Mouse (Mus musculus): ENCODE data around the gene Myo1d. TPM values are rescaled to one million over a fixed set of nuclear protein-coding genes. Genes with fewer than 3 reads are reported as not detected.
A peak's percentile ranks its signal among the peaks of the same experiment; 100 is the strongest.

Gene Myo1d
- total RNA-seq, 2 experiments from 2014 or later, result 69.2 to 74.5 TPM

- ATAC-seq (replicated peaks; ENCODE audit: low FRiP score, poor library complexity, severe bottlenecking), result no peak
Measured at GRCm38 (mm10) chr11:80743823-80744410, 35.9 kb downstream of the Myo1d start.

DNA sequence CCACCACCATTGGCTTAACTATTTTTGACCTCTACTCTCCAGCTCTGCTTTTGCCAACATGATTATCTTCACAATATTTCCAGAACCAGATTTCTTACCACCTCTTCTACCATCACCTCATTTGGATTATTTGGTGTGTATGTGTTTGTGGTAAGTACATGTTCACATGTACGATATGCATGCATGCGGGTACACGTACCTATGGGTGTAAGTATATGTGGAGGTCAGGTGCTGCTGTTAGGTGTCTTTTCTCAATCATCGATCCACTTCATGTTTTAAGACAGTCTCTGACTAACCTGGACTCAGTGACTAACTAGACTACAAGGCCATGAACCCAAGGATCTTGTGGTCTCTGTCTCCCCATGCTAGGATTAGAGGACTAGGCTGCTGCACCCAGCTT, 37.4 kb downstream of the Myo1d start:
- ATAC-seq (replicated peaks; ENCODE audit: low FRiP score, poor library complexity, severe bottlenecking), result peak; percentile 62; the same call in 1 of the 2 replicates

DNA sequence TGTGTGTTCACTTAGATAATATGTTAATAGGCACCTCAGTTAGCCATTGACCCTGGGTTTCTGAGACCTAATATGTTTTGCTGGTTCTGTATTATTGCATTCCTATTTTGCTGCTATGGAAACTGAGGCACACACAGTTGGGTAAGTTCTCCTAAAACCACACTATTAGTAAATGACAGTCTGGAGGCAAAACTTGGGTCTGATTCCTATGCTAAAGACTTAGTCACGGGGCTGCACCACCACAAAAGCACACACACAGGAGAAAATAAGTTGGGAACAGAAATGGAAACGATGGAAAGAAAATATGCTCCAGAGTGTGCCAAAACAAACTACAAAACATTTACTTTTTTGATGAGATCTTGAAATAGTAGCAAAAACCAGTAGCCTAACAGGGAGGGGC, 45.1 kb downstream of the Myo1d start:
- ATAC-seq (replicated peaks; ENCODE audit: low FRiP score, poor library complexity, severe bottlenecking), result 0 out of 2 replicates have a peak, but pooled peaks have one; percentile 40

DNA sequence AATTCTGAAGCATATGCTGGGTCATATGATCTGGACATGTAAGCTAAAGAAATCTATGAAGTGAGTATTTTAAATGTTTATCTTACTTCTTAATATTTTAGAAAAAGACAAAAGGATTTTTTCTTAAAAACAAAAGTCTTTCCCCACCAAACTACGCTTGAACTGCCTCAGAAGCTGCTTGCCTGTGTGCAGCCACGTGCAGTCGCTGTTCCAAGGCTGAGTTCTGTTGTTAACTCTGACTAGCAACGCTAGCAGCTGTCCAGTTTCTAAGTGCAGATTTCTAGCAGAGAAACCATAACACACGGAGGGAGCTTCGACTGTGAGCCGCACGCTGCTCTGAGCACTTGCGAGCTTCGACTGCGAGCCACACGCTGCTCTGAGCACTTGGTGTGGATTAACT, 55.1 kb downstream of the Myo1d start:
- ATAC-seq (replicated peaks; ENCODE audit: low FRiP score, poor library complexity, severe bottlenecking), result no peak

- ATAC-seq (replicated peaks; ENCODE audit: low FRiP score, poor library complexity, severe bottlenecking), result no peak
Measured at GRCm38 (mm10) chr11:80723406-80724047, 56.3 kb downstream of the Myo1d start.

DNA sequence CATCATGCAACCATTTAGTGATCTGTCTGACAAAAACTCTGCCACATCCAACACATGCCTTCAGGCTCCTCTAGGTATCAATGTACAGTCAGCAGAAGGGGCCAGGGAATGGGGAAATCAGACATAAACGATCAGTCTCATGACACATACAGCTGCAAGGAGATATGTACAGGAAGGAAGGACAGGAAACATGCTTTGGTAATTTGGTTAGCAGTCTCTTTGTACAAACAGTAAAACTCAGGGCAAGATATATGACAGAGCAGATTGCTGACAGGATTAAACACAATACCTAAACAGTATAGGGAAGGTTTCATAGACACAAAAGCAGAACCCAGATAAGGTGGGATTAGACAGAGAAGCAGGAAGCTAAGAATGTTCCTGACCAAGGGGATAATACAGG, 60.8 kb downstream of the Myo1d start:
- no peak for ATAC-seq (replicated peaks; ENCODE audit: low FRiP score, poor library complexity, severe bottlenecking)

DNA sequence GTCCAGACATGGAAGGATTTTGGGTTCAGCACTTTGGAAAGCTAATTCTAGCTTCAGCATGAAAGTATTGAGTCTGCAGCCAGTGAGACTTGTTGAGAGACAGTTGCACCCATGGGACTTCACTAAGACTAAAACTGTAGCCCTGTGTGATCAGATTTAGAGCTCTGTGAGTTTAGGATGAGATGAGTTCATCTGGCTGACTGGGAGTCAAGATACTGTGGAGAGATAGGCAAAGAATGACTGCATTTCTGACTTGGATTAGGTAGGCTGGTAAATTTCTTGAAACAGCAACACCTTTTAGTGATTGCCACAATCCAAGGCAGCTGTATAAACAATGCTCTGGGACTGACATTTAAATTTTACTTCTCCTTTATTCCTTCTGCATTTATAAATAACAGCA, 61.8 kb downstream of the Myo1d start:
- no peak for ATAC-seq (replicated peaks; ENCODE audit: low FRiP score, poor library complexity, severe bottlenecking)

DNA sequence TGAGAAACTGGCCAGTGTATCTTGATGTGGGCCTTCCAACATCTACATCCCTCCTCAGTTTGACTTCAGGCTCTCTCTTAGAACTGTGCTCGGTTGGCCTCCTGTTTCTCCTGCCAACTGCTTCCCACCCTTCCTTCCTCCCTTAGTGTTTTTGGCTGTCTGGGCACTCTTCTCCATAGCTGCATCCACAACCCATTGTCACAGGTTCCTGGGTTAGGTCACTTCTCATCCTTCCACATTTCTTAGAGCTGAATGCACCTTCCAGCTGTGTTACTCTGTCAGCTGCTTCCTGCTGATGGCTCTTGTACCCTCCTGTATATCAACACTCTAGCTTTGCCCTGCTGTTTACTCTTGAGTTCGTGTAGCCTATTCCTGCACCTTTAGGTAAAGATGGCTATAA, 64.7 kb downstream of the Myo1d start:
- no peak for ATAC-seq (replicated peaks; ENCODE audit: low FRiP score, poor library complexity, severe bottlenecking)

DNA sequence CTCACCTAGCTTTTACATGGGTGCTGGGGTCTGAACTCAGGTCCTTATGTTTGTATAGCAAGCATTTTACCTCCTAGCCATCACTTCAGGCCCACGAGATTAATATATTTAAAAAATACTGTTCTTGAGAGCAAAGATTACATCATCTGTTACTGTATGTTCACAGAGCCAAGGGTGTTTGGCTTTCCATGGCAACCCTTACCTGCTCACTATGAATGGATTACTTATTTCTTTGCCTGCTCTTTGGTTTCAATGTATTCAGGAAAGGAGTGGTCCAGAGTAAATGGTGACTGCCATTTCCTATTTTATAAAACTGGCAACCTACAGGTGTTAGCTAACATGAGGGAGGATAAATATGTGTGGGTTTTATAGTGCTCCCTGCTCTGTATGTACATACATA, 66.1 kb downstream of the Myo1d start:
- no peak for ATAC-seq (replicated peaks; ENCODE audit: low FRiP score, poor library complexity, severe bottlenecking)

DNA sequence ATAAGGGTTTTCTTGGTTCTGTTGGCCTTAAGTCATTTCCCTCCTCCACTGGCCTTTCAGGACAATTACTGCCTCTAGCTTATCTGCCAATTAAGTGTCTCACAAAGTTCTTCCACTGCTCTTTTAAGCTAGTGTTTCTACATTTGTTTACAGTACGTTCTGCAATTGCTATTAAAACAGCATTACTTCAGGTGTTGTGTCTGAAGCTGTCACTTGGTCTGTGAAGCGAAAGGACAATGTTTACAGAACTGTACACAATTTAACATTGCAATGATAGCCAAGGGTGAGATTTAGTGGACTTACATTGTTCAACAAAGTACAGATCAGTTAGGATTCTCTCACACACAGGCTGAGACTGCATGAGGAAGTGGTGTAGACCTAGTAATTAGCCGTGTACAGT, 67.6 kb downstream of the Myo1d start:
- no peak for ATAC-seq (replicated peaks; ENCODE audit: low FRiP score, poor library complexity, severe bottlenecking)

GRCm38 (mm10) chr11:80711336-80711735, 68.5 kb downstream of the Myo1d start:
- no peak for ATAC-seq (replicated peaks; ENCODE audit: low FRiP score, poor library complexity, severe bottlenecking)

- 0 out of 2 replicates have a peak, but pooled peaks have one; percentile 34 for ATAC-seq (replicated peaks; ENCODE audit: low FRiP score, poor library complexity, severe bottlenecking)
Measured at GRCm38 (mm10) chr11:80700611-80701010, 79.2 kb downstream of the Myo1d start.

DNA sequence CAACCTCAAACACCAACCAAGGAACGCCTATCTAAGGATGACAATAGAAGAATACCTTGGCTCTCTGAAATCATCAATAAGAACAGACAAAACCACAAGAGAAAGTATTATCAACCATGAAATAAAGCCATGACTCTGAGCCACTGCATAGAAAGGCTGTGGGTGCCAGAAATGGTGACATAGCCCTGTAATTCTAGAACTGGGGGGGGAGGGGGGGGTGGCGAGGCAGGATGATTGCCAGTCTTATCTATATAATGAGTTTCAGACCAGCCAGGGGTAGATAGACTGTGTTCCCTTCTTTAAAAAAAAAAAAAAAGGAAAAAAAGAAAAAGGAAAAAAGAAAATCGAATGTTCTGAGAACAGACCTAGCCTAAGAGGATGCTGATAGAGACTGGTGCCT, 81.1 kb downstream of the Myo1d start:
- ATAC-seq (replicated peaks; ENCODE audit: low FRiP score, poor library complexity, severe bottlenecking), result no peak

- peak; percentile 76 for ATAC-seq (replicated peaks; ENCODE audit: low FRiP score, poor library complexity, severe bottlenecking)
Measured at GRCm38 (mm10) chr11:80696350-80696749, 83.5 kb downstream of the Myo1d start.

GRCm38 (mm10) chr11:80684603-80685002, 95.2 kb downstream of the Myo1d start:
- no peak for ATAC-seq (replicated peaks; ENCODE audit: low FRiP score, poor library complexity, severe bottlenecking)

- ATAC-seq (replicated peaks; ENCODE audit: low FRiP score, poor library complexity, severe bottlenecking), result no peak
Measured at GRCm38 (mm10) chr11:80682745-80683144, 97.1 kb downstream of the Myo1d start.

DNA sequence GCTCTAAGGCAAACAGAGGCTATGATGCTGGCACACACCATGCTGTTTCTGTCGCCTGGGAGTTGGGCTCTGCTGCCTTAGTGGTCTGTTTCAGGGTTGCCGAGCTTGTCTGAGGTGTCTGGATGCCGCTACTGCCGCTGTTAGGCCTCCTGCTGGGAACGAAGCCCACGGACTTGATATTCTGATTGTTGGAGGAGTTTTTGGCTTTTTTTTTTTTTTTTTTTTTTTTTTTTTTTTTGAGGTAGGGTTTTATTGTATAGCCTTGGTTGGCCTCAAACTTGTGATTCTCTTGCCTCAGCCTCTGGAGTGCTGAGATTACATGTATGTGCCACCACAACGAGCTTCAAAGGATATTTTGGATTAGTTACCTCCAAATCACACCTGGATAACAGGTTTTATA, 106.8 kb downstream of the Myo1d start:
- ATAC-seq (replicated peaks; ENCODE audit: low FRiP score, poor library complexity, severe bottlenecking), result no peak

GRCm38 (mm10) chr11:80670391-80670790, 109.4 kb downstream of the Myo1d start:
- no peak for ATAC-seq (replicated peaks; ENCODE audit: low FRiP score, poor library complexity, severe bottlenecking)

DNA sequence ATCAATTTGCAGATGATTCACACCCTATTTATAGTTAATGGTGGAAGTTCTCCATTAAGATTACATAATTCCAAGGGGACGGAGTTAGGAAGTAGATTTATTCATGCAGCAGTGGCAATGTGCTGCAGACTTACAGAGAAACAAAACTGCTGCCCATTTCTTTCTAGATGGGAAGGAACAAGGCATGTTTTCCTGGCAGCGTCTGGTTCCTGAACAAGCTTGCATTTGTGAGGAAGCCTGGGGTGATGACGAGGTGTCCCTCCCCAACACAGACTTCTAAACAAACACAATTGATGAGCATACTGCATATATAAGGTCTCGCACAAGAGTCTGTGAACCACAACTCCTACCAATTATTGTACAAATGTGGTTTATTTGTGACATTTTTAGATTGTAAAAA, 109.9 kb downstream of the Myo1d start:
- no peak for ATAC-seq (replicated peaks; ENCODE audit: low FRiP score, poor library complexity, severe bottlenecking)

DNA sequence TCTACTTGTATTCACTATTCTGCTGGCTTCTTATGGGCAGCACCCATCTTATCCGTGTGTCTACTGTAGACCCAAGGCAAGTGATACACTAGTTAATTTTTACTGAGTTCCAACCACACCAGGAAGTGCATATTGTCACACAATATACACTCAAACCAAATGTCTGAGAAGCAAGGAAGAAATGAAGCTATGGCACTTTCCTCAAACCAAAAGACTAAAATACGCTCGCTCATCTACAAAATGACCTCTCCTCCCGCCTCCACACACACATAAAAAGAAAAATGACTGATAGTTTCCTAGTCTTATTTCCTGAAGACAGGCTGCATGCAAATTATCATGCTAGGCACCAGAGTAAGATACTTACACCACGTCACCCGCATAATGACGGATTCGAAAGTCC, 113.6 kb downstream of the Myo1d start:
- no peak for ATAC-seq (replicated peaks; ENCODE audit: low FRiP score, poor library complexity, severe bottlenecking)

DNA sequence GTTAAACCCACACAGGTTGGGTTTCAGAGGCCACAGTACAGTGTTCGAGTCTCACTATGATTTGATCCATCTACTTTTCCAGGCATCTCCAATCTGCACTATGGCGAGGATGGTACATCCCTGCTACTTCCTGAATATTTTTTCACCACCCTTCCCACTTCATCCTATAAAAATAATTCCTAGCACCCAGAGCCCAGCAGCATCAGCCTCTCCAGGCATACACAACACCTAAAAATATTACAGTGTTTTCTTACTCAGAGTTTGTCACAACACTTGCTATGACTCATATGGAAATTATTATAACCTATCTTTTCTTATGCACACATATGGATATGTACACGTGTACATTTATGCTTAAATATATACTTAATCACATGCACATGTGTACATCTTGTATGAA, 115.6 kb downstream of the Myo1d start:
- ATAC-seq (replicated peaks; ENCODE audit: low FRiP score, poor library complexity, severe bottlenecking), result no peak

DNA sequence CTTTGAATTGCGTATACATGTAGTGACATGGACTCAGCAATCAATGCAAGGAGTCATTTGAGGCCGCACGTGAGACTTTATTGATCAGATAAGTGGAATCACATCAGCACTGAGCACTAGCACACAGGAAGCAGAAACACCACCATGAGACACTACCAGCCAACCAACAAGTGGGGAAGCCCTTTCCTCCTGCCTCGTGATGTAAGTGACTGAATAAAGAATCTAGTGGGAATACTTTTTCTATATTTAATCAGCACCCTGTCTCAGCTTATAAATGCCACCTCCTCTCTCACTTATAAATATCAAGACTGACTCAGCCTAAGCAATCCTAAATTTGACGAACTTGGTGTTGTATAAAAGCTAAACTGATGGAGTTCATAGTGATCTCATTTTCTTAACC, 134.7 kb downstream of the Myo1d start:
- no peak for ATAC-seq (replicated peaks; ENCODE audit: low FRiP score, poor library complexity, severe bottlenecking)
